Comparison of ENCODE assay signal across 20 mouse cellular contexts in the genomic region with DNA sequence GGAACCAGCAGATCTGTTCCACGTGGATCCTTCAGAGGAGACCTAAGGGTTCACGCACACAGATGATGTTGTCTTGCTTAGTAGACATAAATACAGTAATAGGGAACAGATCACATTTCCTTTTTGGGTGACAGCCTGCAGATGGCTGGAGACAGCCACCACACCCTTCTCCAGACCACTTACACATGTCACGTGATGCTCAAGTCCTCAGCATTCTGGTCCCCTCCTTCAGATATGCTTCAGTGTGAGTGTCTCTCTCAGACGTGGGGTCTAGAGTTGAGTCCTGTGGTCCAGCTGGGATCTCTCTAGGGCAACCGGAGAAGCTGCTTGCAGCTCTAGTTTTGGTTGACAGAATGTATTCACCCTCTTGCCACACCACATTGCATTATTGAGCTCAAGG.
"Had no signal": no experiment of that assay in that cellular context is flagged by ENCODE, and none has a peak within 500 bp of the region (broad histone marks: within the 10 kb centered on the region; RNA-seq: fewer than 3 reads in every experiment).

No protein-coding gene starts in this region.

- H3K4me2 ChIP-seq: liver, embryonic 12.5 days; lung, embryonic 15.5 days; midbrain, embryonic 11.5 days; midbrain, embryonic 13.5 days; midbrain, embryonic 15.5 days; neural tube, embryonic 13.5 days; neural tube, embryonic 15.5 days had no signal

- H3K9ac ChIP-seq: liver, embryonic 12.5 days; liver, embryonic 14.5 days; lung, embryonic 15.5 days; midbrain, embryonic 13.5 days; midbrain, embryonic 15.5 days; neural tube, embryonic 13.5 days; neural tube, embryonic 15.5 days had no signal

- H3K27me3 ChIP-seq: midbrain, embryonic 15.5 days had no signal

- H3K36me3 ChIP-seq: liver, embryonic 12.5 days; lung, embryonic 15.5 days; midbrain, embryonic 13.5 days; midbrain, embryonic 15.5 days; neural tube, embryonic 13.5 days; neural tube, embryonic 15.5 days had no signal

- H3K27ac ChIP-seq: liver, embryonic 12.5 days; liver, embryonic 14.5 days; lung, embryonic 15.5 days; midbrain, embryonic 13.5 days; midbrain, embryonic 15.5 days; neural tube, embryonic 13.5 days; neural tube, embryonic 15.5 days had no signal

- H3K9me3 ChIP-seq: liver, embryonic 12.5 days; lung, embryonic 15.5 days; midbrain, embryonic 13.5 days; midbrain, embryonic 15.5 days; neural tube, embryonic 13.5 days; neural tube, embryonic 15.5 days had no signal

- DNase-seq: lung, adult 18-20 months; lung, postnatal 10 days; lung, postnatal 4 days; retina, postnatal 1 day; right cerebral cortex, adult 18-20 months; right cerebral cortex, postnatal 25 days; right cerebral cortex, postnatal 4 days; spleen, adult 18-20 months; thymus, adult 2 months; thymus, postnatal 25 days; thymus, postnatal 4 days had no signal

- H3K4me3 ChIP-seq: liver, embryonic 12.5 days; lung, embryonic 15.5 days; megakaryocyte, embryonic 14.5 days; midbrain, embryonic 13.5 days; midbrain, embryonic 15.5 days; neural tube, embryonic 13.5 days; neural tube, embryonic 15.5 days had no signal

- ATAC-seq: liver, embryonic 12.5 days; midbrain, embryonic 13.5 days; midbrain, embryonic 15.5 days had no signal
